ENCODE assay signal across 12 mouse cellular contexts in genomic region chr6:88990300-88990685, GRCm38 (mm10).
DNase-seq lines count a peak whose midpoint lies in the region; ATAC-seq and TF ChIP-seq lines count a peak whose summit lies in the region.
"Had no signal": no experiment of that assay in that cellular context is flagged by ENCODE, and none has a peak within 500 bp of the region (broad histone marks: within the 10 kb centered on the region; RNA-seq: fewer than 3 reads in every experiment).

No protein-coding gene starts in this region.

- H3K9ac ChIP-seq in heart, postnatal 0 days (replicated peaks; ENCODE audit: low read depth, low read length) = no peak overlapping the region
- no peak overlapping the region for H3K9ac ChIP-seq in forebrain, postnatal 0 days
- H3K9ac ChIP-seq: limb, embryonic 15.5 days had no signal

- no peaks in the 10 kb centered on the region for H3K36me3 ChIP-seq in heart, embryonic 10.5 days
- H3K36me3 ChIP-seq in heart, postnatal 0 days (replicated peaks; ENCODE audit: control insufficient read depth, insufficient read depth, low read length) = no peaks in the 10 kb centered on the region
- no peaks in the 10 kb centered on the region for H3K36me3 ChIP-seq in thymus, adult 2 months (ENCODE audit: control insufficient read depth, insufficient read depth, low read length)
- H3K36me3 ChIP-seq in forebrain, postnatal 0 days (ENCODE audit: insufficient read depth) = no peaks in the 10 kb centered on the region
- H3K36me3 ChIP-seq: limb, embryonic 15.5 days had no signal

- DNase-seq in heart, adult 11 months = peak; percentile 93
- no peak for DNase-seq in heart, embryonic 10.5 days (ENCODE audit: low spot score)
- DNase-seq in NIH3T3 (ENCODE audit: low read depth) = peak; percentile 86
- peak; percentile 53 for DNase-seq in heart, postnatal 0 days (ENCODE audit: low spot score)
- DNase-seq in lung, postnatal 36 days = peak; percentile 47
- DNase-seq in thymus, adult 2 months = no peak
- no peak for DNase-seq in forebrain, postnatal 0 days
- no peak for DNase-seq in layer of hippocampus, adult 2 months (ENCODE audit: low spot score in 2 of 2)
- DNase-seq: cerebellum, adult 11-12 months had no signal

- H3K27me3 ChIP-seq in heart, embryonic 10.5 days (ENCODE audit: insufficient read depth, poor library complexity, severe bottlenecking) = no peaks in the 10 kb centered on the region; the same call in 1 of the 2 replicates
- no peaks in the 10 kb centered on the region for H3K27me3 ChIP-seq in heart, postnatal 0 days (ENCODE audit: control insufficient read depth, insufficient read depth, low read length)
- H3K27me3 ChIP-seq in thymus, adult 2 months (ENCODE audit: control insufficient read depth, insufficient read depth, low read length) = no peaks in the 10 kb centered on the region
- no peaks in the 10 kb centered on the region for H3K27me3 ChIP-seq in forebrain, postnatal 0 days (ENCODE audit: insufficient read depth, low read length)
- H3K27me3 ChIP-seq: limb, embryonic 15.5 days had no signal

- no peak overlapping the region for H3K4me2 ChIP-seq in heart, postnatal 0 days (ENCODE audit: low read depth, low read length)
- no peak overlapping the region for H3K4me2 ChIP-seq in forebrain, postnatal 0 days (ENCODE audit: low read depth)
- H3K4me2 ChIP-seq: limb, embryonic 15.5 days had no signal

- no peak overlapping the region for H3K27ac ChIP-seq in heart, embryonic 10.5 days
- H3K27ac ChIP-seq in heart, postnatal 0 days (ENCODE audit: low read depth) = no peak overlapping the region
- no peak overlapping the region for H3K27ac ChIP-seq in thymus, adult 2 months (ENCODE audit: control insufficient read depth, insufficient read depth, low read length)
- H3K27ac ChIP-seq in forebrain, postnatal 0 days (ENCODE audit: low read depth, low read length) = no peak overlapping the region
- H3K27ac ChIP-seq in layer of hippocampus, adult 2 months = no peak overlapping the region
- H3K27ac ChIP-seq: limb, embryonic 15.5 days had no signal

- TF ChIP-seq EP300 in heart, postnatal 0 days (IDR thresholded peaks at IDR 0.05; ENCODE audit: low read depth) = no peak

- peaks cover 4% of the 10 kb centered on the region; the same call in 1 of the 2 replicates for H3K4me1 ChIP-seq in heart, embryonic 10.5 days
- H3K4me1 ChIP-seq in heart, postnatal 0 days (ENCODE audit: control insufficient read depth, insufficient read depth) = peaks cover 4% of the 10 kb centered on the region; the same call in 1 of the 2 replicates
- H3K4me1 ChIP-seq in thymus, adult 2 months (replicated peaks; ENCODE audit: control insufficient read depth, insufficient read depth, low read length) = no peaks in the 10 kb centered on the region
- no peaks in the 10 kb centered on the region for H3K4me1 ChIP-seq in forebrain, postnatal 0 days (ENCODE audit: insufficient read depth)
- H3K4me1 ChIP-seq: limb, embryonic 15.5 days had no signal

- no peak overlapping the region for H3K4me3 ChIP-seq in heart, embryonic 10.5 days
- H3K4me3 ChIP-seq in heart, postnatal 0 days (ENCODE audit: low read depth, low read length) = no peak overlapping the region
- H3K4me3 ChIP-seq in thymus, adult 2 months (ENCODE audit: control insufficient read depth, insufficient read depth, low read length) = no peak overlapping the region
- no peak overlapping the region for H3K4me3 ChIP-seq in forebrain, postnatal 0 days (ENCODE audit: low read depth, low read length)
- no peak overlapping the region for H3K4me3 ChIP-seq in layer of hippocampus, adult 2 months
- H3K4me3 ChIP-seq: limb, embryonic 15.5 days had no signal

- peak; percentile 67 for ATAC-seq in heart, postnatal 0 days (ENCODE audit: insufficient read depth, low read depth)
- ATAC-seq in forebrain, postnatal 0 days = no peak
- ATAC-seq: forebrain, embryonic 16.5 days; intestine, postnatal 0 days had no signal

- TF ChIP-seq POLR2A in thymus, adult 2 months (IDR thresholded peaks at IDR 0.05; ENCODE audit: control insufficient read depth, extremely low read depth, insufficient read depth, low read length, poor library complexity) = no peak

- no peaks in the 10 kb centered on the region for H3K9me3 ChIP-seq in heart, embryonic 10.5 days
- H3K9me3 ChIP-seq in heart, postnatal 0 days (replicated peaks; ENCODE audit: control insufficient read depth, low read length) = no peaks in the 10 kb centered on the region
- no peaks in the 10 kb centered on the region for H3K9me3 ChIP-seq in forebrain, postnatal 0 days (ENCODE audit: low read length)
- H3K9me3 ChIP-seq: limb, embryonic 15.5 days had no signal

- WGBS in heart, embryonic 10.5 days = 25% methylated on average over 1 of the region's 1 CpGs
- WGBS in heart, postnatal 0 days = 14% methylated on average over 1 of the region's 1 CpGs
- 41% methylated on average over 1 of the region's 1 CpGs for WGBS in thymus, adult 2 months
- WGBS in forebrain, postnatal 0 days = 48% methylated on average over 1 of the region's 1 CpGs

- no peak for TF ChIP-seq CTCF in heart, postnatal 0 days (IDR thresholded peaks at IDR 0.05; ENCODE audit: low read depth)
- TF ChIP-seq CTCF in thymus, adult 2 months (IDR thresholded peaks at IDR 0.05; ENCODE audit: borderline replicate concordance, control insufficient read depth, extremely low read depth, insufficient read depth, low read length, poor library complexity) = no peak
- no peak for TF ChIP-seq CTCF in forebrain, postnatal 0 days (IDR thresholded peaks at IDR 0.05; ENCODE audit: low read depth)
- TF ChIP-seq CTCF in layer of hippocampus, adult 2 months (conservative IDR thresholded peaks at IDR 0.05) = no peak

Comparison
In these comparisons a context has a peak if more than half of its experiments do, and no peak if none do; other contexts are left out.
1. DNase-seq: peak in heart, adult 11 months (single experiment), NIH3T3 (single experiment), heart, postnatal 0 days (single experiment) and lung, postnatal 36 days (single experiment); none in heart, embryonic 10.5 days (single experiment), thymus, adult 2 months (single experiment), forebrain, postnatal 0 days (single experiment) and layer of hippocampus, adult 2 months (0 of 2).